Mouse (Mus musculus): ENCODE results near the gene Tsr3. TPM values are rescaled to one million over a fixed set of nuclear protein-coding genes. Genes with fewer than 3 reads are reported as not detected.
"Not testable (repeated sequence)": the region's sequence is repeated elsewhere in the genome, so short reads cannot be mapped to it uniquely, and the experiment has no call there.

Gene Tsr3
- polyA plus RNA-seq, 1 experiment from 2014 or later: 19.7 TPM

GRCm38 (mm10) chr17:25224586-25225222 lies 15.3 kb upstream of the Tsr3 start:
- TF ChIP-seq EP300 (IDR thresholded peaks at IDR 0.05; ENCODE audit: low read depth) (no peak), CTCF (IDR thresholded peaks at IDR 0.05; ENCODE audit: low read depth) (peak; percentile 18; the same call in 1 of the 2 replicates)
- H3K9ac ChIP-seq (replicated peaks): peak overlapping the region; percentile 73
- peaks cover 21% of the 10 kb centered on the region for H3K36me3 ChIP-seq (replicated peaks; ENCODE audit: insufficient read depth, low read length)
- peak overlapping the region; percentile 84 for H3K27ac ChIP-seq (ENCODE audit: low read depth)
- no peak for DNase-seq
- peak overlapping the region; percentile 91 for H3K4me2 ChIP-seq (ENCODE audit: low read depth, low read length)
- H3K9me3 ChIP-seq (ENCODE audit: low read length): no peaks in the 10 kb centered on the region
- 60% methylated on average over 7 of the region's 7 CpGs for WGBS (ENCODE audit: insufficient replicate concordance)
- peaks cover 46% of the 10 kb centered on the region for H3K4me1 ChIP-seq (ENCODE audit: insufficient read depth)
- H3K27me3 ChIP-seq (ENCODE audit: insufficient read depth, low read length): no peaks in the 10 kb centered on the region
- peak overlapping the region; percentile 67 for H3K4me3 ChIP-seq (ENCODE audit: low read depth, low read length)
- no peak for ATAC-seq

GRCm38 (mm10) chr17:25225659-25226058 lies 14.3 kb upstream of the Tsr3 start:
- TF ChIP-seq CTCF (IDR thresholded peaks at IDR 0.05; ENCODE audit: low read depth) (no peak), EP300 (IDR thresholded peaks at IDR 0.05; ENCODE audit: low read depth) (peak; percentile 75)
- Histone ChIP-seq H3K36me3 (replicated peaks; ENCODE audit: insufficient read depth, low read length) (peaks cover 24% of the 10 kb centered on the region), H3K9me3 (ENCODE audit: low read length) (no peaks in the 10 kb centered on the region), H3K27ac (ENCODE audit: low read depth) (peak overlapping the region; percentile 84), H3K4me2 (ENCODE audit: low read depth, low read length) (peak overlapping the region; percentile 48), H3K4me3 (ENCODE audit: low read depth, low read length) (peak overlapping the region; percentile 6; the same call in 1 of the 2 replicates), H3K4me1 (ENCODE audit: insufficient read depth) (peaks cover 46% of the 10 kb centered on the region), H3K27me3 (ENCODE audit: insufficient read depth, low read length) (no peaks in the 10 kb centered on the region), H3K9ac (replicated peaks) (peak overlapping the region; percentile 46)
- DNase-seq: no peak
- ATAC-seq: peak; percentile 56
- WGBS (ENCODE audit: insufficient replicate concordance): 45% methylated on average over 4 of the region's 4 CpGs

GRCm38 (mm10) chr17:25227991-25228390 lies 12.0 kb upstream of the Tsr3 start:
- H3K36me3 ChIP-seq (replicated peaks; ENCODE audit: insufficient read depth, low read length): peaks cover 33% of the 10 kb centered on the region
- no peak overlapping the region for H3K4me3 ChIP-seq (ENCODE audit: low read depth, low read length)
- no peak for TF ChIP-seq EP300 (IDR thresholded peaks at IDR 0.05; ENCODE audit: low read depth)
- no peak for TF ChIP-seq CTCF (IDR thresholded peaks at IDR 0.05; ENCODE audit: low read depth)
- no peak overlapping the region for H3K9ac ChIP-seq (replicated peaks)
- DNase-seq (no peak), ATAC-seq (no peak)
- no peaks in the 10 kb centered on the region for H3K27me3 ChIP-seq (ENCODE audit: insufficient read depth, low read length)
- peaks cover 31% of the 10 kb centered on the region for H3K4me1 ChIP-seq (ENCODE audit: insufficient read depth)
- H3K27ac ChIP-seq (ENCODE audit: low read depth): no peak overlapping the region
- 74% methylated on average over 5 of the region's 5 CpGs for WGBS (ENCODE audit: insufficient replicate concordance)
- no peaks in the 10 kb centered on the region for H3K9me3 ChIP-seq (ENCODE audit: low read length)
- no peak overlapping the region for H3K4me2 ChIP-seq (ENCODE audit: low read depth, low read length)

- not testable (repeated sequence) for H3K9ac ChIP-seq (replicated peaks); H3K27ac ChIP-seq (ENCODE audit: low read depth); H3K4me2 ChIP-seq (ENCODE audit: low read depth, low read length); DNase-seq; ATAC-seq; H3K27me3 ChIP-seq (ENCODE audit: insufficient read depth, low read length); H3K4me3 ChIP-seq (ENCODE audit: low read depth, low read length); H3K9me3 ChIP-seq (ENCODE audit: low read length)
- H3K4me1 ChIP-seq (ENCODE audit: insufficient read depth): peaks cover 12% of the 10 kb centered on the region; the same call in 1 of the 2 replicates
- H3K36me3 ChIP-seq (replicated peaks; ENCODE audit: insufficient read depth, low read length): peaks cover 41% of the 10 kb centered on the region
- WGBS (ENCODE audit: insufficient replicate concordance): 75% methylated on average over 12 of the region's 17 CpGs
Measured at GRCm38 (mm10) chr17:25230014-25230655, 9.8 kb upstream of the Tsr3 start.

- WGBS (ENCODE audit: insufficient replicate concordance): 98% methylated on average over 3 of the region's 3 CpGs
- Histone ChIP-seq H3K9me3 (ENCODE audit: low read length) (no peaks in the 10 kb centered on the region), H3K27ac (ENCODE audit: low read depth) (no peak overlapping the region), H3K27me3 (ENCODE audit: insufficient read depth, low read length) (no peaks in the 10 kb centered on the region), H3K4me3 (ENCODE audit: low read depth, low read length) (no peak overlapping the region), H3K36me3 (replicated peaks; ENCODE audit: insufficient read depth, low read length) (peaks cover 45% of the 10 kb centered on the region), H3K4me2 (ENCODE audit: low read depth, low read length) (no peak overlapping the region), H3K9ac (replicated peaks) (no peak overlapping the region), H3K4me1 (ENCODE audit: insufficient read depth) (peaks cover 8% of the 10 kb centered on the region; the same call in 1 of the 2 replicates)
- ATAC-seq (no peak), DNase-seq (no peak)
- TF ChIP-seq EP300 (IDR thresholded peaks at IDR 0.05; ENCODE audit: low read depth) (no peak), CTCF (IDR thresholded peaks at IDR 0.05; ENCODE audit: low read depth) (no peak)
Measured at GRCm38 (mm10) chr17:25230700-25231099, 9.3 kb upstream of the Tsr3 start.

- WGBS (ENCODE audit: insufficient replicate concordance): 98% methylated on average over 3 of the region's 11 CpGs
- not testable (repeated sequence) for H3K27ac ChIP-seq (ENCODE audit: low read depth); H3K4me3 ChIP-seq (ENCODE audit: low read depth, low read length); H3K4me2 ChIP-seq (ENCODE audit: low read depth, low read length); H3K4me1 ChIP-seq (ENCODE audit: insufficient read depth); H3K9ac ChIP-seq (replicated peaks); H3K27me3 ChIP-seq (ENCODE audit: insufficient read depth, low read length); H3K9me3 ChIP-seq (ENCODE audit: low read length); DNase-seq; ATAC-seq
- H3K36me3 ChIP-seq (replicated peaks; ENCODE audit: insufficient read depth, low read length): peaks cover 42% of the 10 kb centered on the region
Measured at GRCm38 (mm10) chr17:25231621-25232020, 8.3 kb upstream of the Tsr3 start.
